Comparison of ENCODE assay signal across 22 mouse cellular contexts in genomic region chr13:61570027-61570426, GRCm38 (mm10). TPM values are rescaled to one million over a fixed set of nuclear protein-coding genes. Genes with fewer than 3 reads are reported as not detected.
"Had no signal": no experiment of that assay in that cellular context is flagged by ENCODE, and none has a peak within 500 bp of the region (broad histone marks: within the 10 kb centered on the region; RNA-seq: fewer than 3 reads in every experiment).

Cts3 (minus strand) TSS chr13:61570127.

- DNase-seq: left cerebral cortex, postnatal 4 days; liver; liver, embryonic 13.5 days; liver, postnatal 0 days; lung, adult 18-20 months; lung, adult 2 months; lung, embryonic 14.5 days; lung, postnatal 10 days; lung, postnatal 14 days; lung, postnatal 36 days; lung, postnatal 4 days; midbrain, embryonic 14.5 days had no signal

RNA-seq across cellular contexts. Expression of gene Cts3, which starts in this region (rescaled TPM):
- total RNA-seq: left cerebral cortex, postnatal 10 days; left cerebral cortex, postnatal 14 days; left cerebral cortex, postnatal 25 days; left cerebral cortex, postnatal 36 days; left cerebral cortex, postnatal 4 days; liver, adult 2 months; megakaryocyte progenitor cell, adult 5-6 weeks; megakaryocyte, adult 5-6 weeks; megakaryocyte-erythroid progenitor cell, adult 5-6 weeks; midbrain, postnatal 0 days; monocyte, adult 5-6 weeks had no signal
